Mouse (Mus musculus) kidney, embryonic 14.5 days (tissue): Measurements from ENCODE around the gene Boc. TPM values are rescaled to one million over a fixed set of nuclear protein-coding genes. Genes with fewer than 3 reads are reported as not detected.

Experiments used
- ATAC-seq: fragments of 200-750 bp; cut with Nextera tagmentation; 2 replicates; pipeline ENCODE4 v1.8.0; 2017; ENCODE audit warnings: moderate number of reproducible peaks, mild to moderate bottlenecking, moderate TSS enrichment, moderate library complexity; ENCODE audit not compliant: low FRiP score, low TSS enrichment
- H3K27ac ChIP-seq: fragments of 300-500 bp; sonication (generic); 2 replicates; pipeline ENCODE4 v1.5.1; 2014; ENCODE audit warnings: low read depth, mild to moderate bottlenecking, low read length, moderate library complexity, mixed read lengths
- H3K27me3 ChIP-seq: fragments of 300-500 bp; sonication (generic); 2 replicates; pipeline ENCODE4 v1.6.1; 2014; ENCODE audit warnings: mild to moderate bottlenecking, low read length; ENCODE audit not compliant: control insufficient read depth, insufficient read depth
- H3K36me3 ChIP-seq: fragments of 300-500 bp; sonication (generic); 2 replicates; pipeline ENCODE4 v1.6.1; 2014; ENCODE audit warnings: low read length, mixed read lengths; ENCODE audit not compliant: control insufficient read depth, insufficient read depth
- H3K4me1 ChIP-seq: fragments of 300-500 bp; sonication (generic); 2 replicates; pipeline ENCODE4 v1.6.1; 2014; ENCODE audit warnings: low read length, mixed read lengths; ENCODE audit not compliant: control insufficient read depth, insufficient read depth
- H3K4me2 ChIP-seq: fragments of 300-500 bp; sonication (generic); replicated peaks from 2 replicates; pipeline ENCODE4 v1.6.1; 2014; ENCODE audit warnings: low read depth, mild to moderate bottlenecking, low read length
- H3K4me3 ChIP-seq: fragments of 300-500 bp; sonication (generic); 2 replicates; pipeline ENCODE4 v1.5.1; 2014; ENCODE audit warnings: mild to moderate bottlenecking, low read length
- H3K9ac ChIP-seq: fragments of 300-500 bp; sonication (generic); 2 replicates; pipeline ENCODE4 v1.6.1; 2014; ENCODE audit warnings: low read depth, mild to moderate bottlenecking, low read length, moderate library complexity
- H3K9me3 ChIP-seq: fragments of 300-500 bp; sonication (generic); 2 replicates; pipeline ENCODE4 v1.6.1; 2016; ENCODE audit warnings: low read length; ENCODE audit not compliant: control insufficient read depth
- WGBS: fragments of 180-500 bp; shearing (Covaris S2); extraction: QIAGEN DNeasy Blood & Tissue Kit; methylation state at CpG from one replicate; pipeline ENCODE4 v1.1.7; 2014; 5-methylcytosine and 5-hydroxymethylcytosine counted together
- polyA plus RNA-seq: library from polyadenylated mRNA; unstranded; fragments of >200 nt; fragmentation: Nextera tagmentation; extraction: Ambion mirVana; gene quantifications from 2 replicates; pipeline ENCODE4 v1.2.1, GENCODE M21; 2014

The Boc gene
- 15.2 and 23.5 TPM in 2 replicates for polyA plus RNA-seq

GRCm38 (mm10) chr16:44558471-44559329 is at the start of gene Boc:
Boc (minus strand) TSS chr16:44558897.
- peak within 1 kb of the TSS; percentile 65 for H3K4me2 ChIP-seq
- H3K4me1 ChIP-seq = peaks cover 35% of the 10 kb centered on the region
- peak; percentile 81 for ATAC-seq
- peaks cover 5% of the 10 kb centered on the region for H3K9me3 ChIP-seq
- H3K27me3 ChIP-seq = no peaks in the 10 kb centered on the region
- WGBS = under 1% methylated on average over 42 of the region's 46 CpGs
- no peaks in the 10 kb centered on the region for H3K36me3 ChIP-seq
- H3K9ac ChIP-seq = peak within 1 kb of the TSS; percentile 99
- H3K27ac ChIP-seq = peak within 1 kb of the TSS; percentile 95
- H3K4me3 ChIP-seq = peak within 1 kb of the TSS; percentile 93

DNA sequence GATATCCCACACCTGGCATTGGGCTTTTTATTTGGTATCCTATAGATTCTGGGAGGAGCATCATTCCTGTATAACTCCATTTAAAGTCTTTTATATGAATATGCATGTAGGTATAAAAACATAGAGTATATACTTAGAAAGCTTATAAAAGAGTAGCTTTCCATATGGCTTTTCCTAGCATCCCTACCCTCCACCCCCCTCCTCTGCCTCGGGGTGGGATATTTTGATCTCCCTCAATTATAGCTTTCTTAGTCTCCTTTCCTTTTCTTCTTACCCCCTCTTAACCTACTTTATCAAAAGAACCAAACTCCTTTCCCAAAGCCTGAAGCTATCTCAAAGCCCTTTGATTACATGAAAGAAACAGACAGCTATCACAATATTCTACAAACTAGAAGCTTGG is 47.9 kb upstream of the Boc start:
- Histone ChIP-seq H3K27ac (no peak overlapping the region), H3K9ac (no peak overlapping the region)
- no peak for ATAC-seq

DNA sequence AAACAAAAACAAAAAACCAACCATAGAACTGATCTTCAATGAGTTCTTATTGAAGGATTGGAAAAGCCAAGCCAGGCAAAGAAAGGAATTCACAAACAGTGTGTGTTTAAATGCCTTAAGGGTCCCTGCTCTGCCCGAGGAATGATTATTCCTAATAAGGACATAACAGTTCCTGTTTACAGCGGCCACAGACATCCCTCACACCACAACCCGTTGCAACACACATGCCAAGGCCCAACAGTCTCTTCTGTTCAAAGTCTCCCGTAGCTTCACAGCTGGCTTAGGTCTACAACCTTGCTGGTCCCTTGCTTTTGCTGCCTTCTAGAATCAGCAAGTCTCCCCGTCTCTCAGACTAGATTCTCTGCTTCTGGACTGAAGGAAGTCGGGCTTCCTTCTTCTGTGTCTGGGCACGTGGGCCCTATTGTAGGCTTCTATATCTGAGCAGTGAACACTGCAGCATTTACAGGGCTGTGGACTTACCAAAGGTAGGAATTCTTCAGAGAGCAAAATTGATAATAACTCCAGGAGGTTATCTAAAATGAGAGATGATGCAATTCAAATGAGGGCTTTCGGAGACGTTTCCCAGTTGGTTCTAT is 45.4 kb upstream of the Boc start:
- no peaks in the 10 kb centered on the region for H3K9me3 ChIP-seq
- H3K4me1 ChIP-seq = peaks cover 4% of the 10 kb centered on the region; the same call in 1 of the 2 replicates
- no peak overlapping the region for H3K27ac ChIP-seq
- H3K36me3 ChIP-seq = no peaks in the 10 kb centered on the region
- H3K27me3 ChIP-seq = no peaks in the 10 kb centered on the region
- ATAC-seq = no peak
- no peak overlapping the region for H3K4me2 ChIP-seq
- no peak overlapping the region for H3K4me3 ChIP-seq
- WGBS = 75% methylated on average over 9 of the region's 9 CpGs
- no peak overlapping the region for H3K9ac ChIP-seq

More for the DNA sequence above, 47.9 kb upstream of the Boc start:
- Histone ChIP-seq H3K36me3 (no peaks in the 10 kb centered on the region), H3K4me1 (peaks cover 4% of the 10 kb centered on the region; the same call in 1 of the 2 replicates), H3K4me2 (no peak overlapping the region), H3K4me3 (no peak overlapping the region), H3K27me3 (no peaks in the 10 kb centered on the region), H3K9me3 (no peaks in the 10 kb centered on the region)
- 86% methylated on average over 1 of the region's 1 CpGs for WGBS

- H3K4me2 ChIP-seq = no peak overlapping the region
- no peak overlapping the region for H3K4me3 ChIP-seq
- peaks cover 4% of the 10 kb centered on the region; the same call in 1 of the 2 replicates for H3K4me1 ChIP-seq
- no peaks in the 10 kb centered on the region for H3K36me3 ChIP-seq
- no peak overlapping the region for H3K27ac ChIP-seq
- H3K9ac ChIP-seq = no peak overlapping the region
- ATAC-seq = no peak
- H3K9me3 ChIP-seq = no peaks in the 10 kb centered on the region
- no peaks in the 10 kb centered on the region for H3K27me3 ChIP-seq
- 24% methylated on average over 8 of the region's 8 CpGs for WGBS
These were observed 43.5 kb upstream of the Boc start for GRCm38 (mm10) chr16:44601999-44602794.

GRCm38 (mm10) chr16:44601182-44601581 is 42.5 kb upstream of the Boc start:
- Histone ChIP-seq H3K9me3 (no peaks in the 10 kb centered on the region), H3K27ac (no peak overlapping the region), H3K4me2 (no peak overlapping the region), H3K36me3 (no peaks in the 10 kb centered on the region), H3K4me1 (peaks cover 4% of the 10 kb centered on the region; the same call in 1 of the 2 replicates), H3K4me3 (no peak overlapping the region), H3K9ac (no peak overlapping the region), H3K27me3 (no peaks in the 10 kb centered on the region)
- WGBS = 31% methylated on average over 2 of the region's 2 CpGs
- no peak for ATAC-seq

DNA sequence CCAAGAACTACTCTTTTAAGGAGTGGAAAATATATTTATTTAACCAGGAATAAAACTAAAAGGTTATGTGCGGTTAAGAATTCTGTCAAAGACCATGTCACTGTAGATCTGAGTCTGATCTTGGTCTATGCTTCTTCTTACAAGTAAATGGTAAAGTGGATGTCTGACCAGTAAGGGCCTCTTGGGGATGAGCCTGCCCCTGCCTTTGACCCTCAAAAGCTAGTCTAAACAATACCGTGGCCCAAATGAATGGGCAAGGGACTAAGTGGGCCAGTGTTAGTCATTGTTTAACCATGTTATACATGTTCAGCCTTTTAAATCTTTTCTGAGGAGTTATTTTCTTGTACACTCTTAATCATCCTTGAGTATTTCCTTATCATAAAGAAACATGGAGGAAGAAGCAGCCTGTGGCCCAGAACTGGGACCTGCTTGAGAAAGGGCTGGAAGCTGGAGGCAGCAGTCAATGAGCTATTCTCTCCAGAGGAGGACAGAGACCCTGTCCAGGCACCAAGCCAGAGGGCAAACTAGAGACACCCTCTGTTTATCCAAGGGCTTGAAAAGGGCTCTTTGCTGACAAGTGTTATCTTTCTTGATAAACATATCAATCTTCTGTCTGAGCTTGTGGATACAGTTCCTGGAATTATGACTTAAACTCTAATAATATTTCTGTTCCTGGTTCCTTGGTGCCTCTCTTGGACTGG is 38.6 kb upstream of the Boc start:
- WGBS = 82% methylated on average over 2 of the region's 2 CpGs
- no peaks in the 10 kb centered on the region for H3K9me3 ChIP-seq
- no peaks in the 10 kb centered on the region for H3K27me3 ChIP-seq
- no peaks in the 10 kb centered on the region for H3K36me3 ChIP-seq
- peaks cover under 1% of the 10 kb centered on the region; the same call in 1 of the 2 replicates for H3K4me1 ChIP-seq
- H3K4me3 ChIP-seq = no peak overlapping the region
- no peak overlapping the region for H3K9ac ChIP-seq
- H3K4me2 ChIP-seq = no peak overlapping the region
- H3K27ac ChIP-seq = no peak overlapping the region
- ATAC-seq = no peak

DNA sequence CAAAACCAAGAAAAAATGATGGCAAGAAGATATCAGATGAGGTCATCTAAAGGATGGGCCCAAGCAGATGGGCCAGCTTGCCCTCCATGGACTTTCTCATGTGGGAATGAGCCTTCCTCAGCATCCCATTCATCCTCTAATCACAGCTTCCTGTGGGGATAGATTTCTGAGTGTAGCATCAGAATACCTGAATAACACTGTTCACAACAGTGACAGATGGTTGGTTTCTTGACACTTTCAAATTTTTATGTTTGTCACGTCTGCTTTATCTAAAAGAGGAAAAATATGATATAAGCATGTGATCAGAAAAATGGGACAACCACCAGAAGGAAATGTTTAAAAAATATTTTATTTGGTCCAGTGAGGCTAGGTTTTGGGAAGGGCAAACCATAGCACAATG is 30.8 kb upstream of the Boc start:
- H3K4me3 ChIP-seq = no peak overlapping the region
- ATAC-seq = no peak
- no peak overlapping the region for H3K4me2 ChIP-seq
- no peaks in the 10 kb centered on the region for H3K9me3 ChIP-seq
- H3K4me1 ChIP-seq = no peaks in the 10 kb centered on the region
- H3K36me3 ChIP-seq = no peaks in the 10 kb centered on the region
- no peaks in the 10 kb centered on the region for H3K27me3 ChIP-seq
- H3K27ac ChIP-seq = no peak overlapping the region
- H3K9ac ChIP-seq = no peak overlapping the region
- WGBS = 67% methylated on average over 1 of the region's 1 CpGs

GRCm38 (mm10) chr16:44579421-44580024 is 20.8 kb upstream of the Boc start:
- H3K4me2 ChIP-seq = peak overlapping the region; percentile 17; the same call in 1 of the 2 replicates
- ATAC-seq = peak; percentile 88
- peak overlapping the region; percentile 20 for H3K27ac ChIP-seq
- WGBS = 11% methylated on average over 15 of the region's 15 CpGs
- peaks cover 15% of the 10 kb centered on the region for H3K4me1 ChIP-seq
- H3K27me3 ChIP-seq = no peaks in the 10 kb centered on the region
- 0 out of 2 replicates have a peak overlapping the region, but pooled peaks have one; percentile 5 for H3K9ac ChIP-seq
- no peaks in the 10 kb centered on the region for H3K9me3 ChIP-seq
- H3K36me3 ChIP-seq = no peaks in the 10 kb centered on the region
- no peak overlapping the region for H3K4me3 ChIP-seq
